Mouse (Mus musculus): Measurements from ENCODE around the gene Cabp7.
"Not testable (repeated sequence)": the region's sequence is repeated elsewhere in the genome, so short reads cannot be mapped to it uniquely, and the experiment has no call there.

The Cabp7 gene

GRCm38 (mm10) chr11:4747285-4747684, 707 bp upstream of the Cabp7 start:
- in situ Hi-C loops (cut with MseI, MboI), result no loop called here

GRCm38 (mm10) chr11:4745969-4746368, 609 bp downstream of the Cabp7 start:
- in situ Hi-C loops (cut with MseI, MboI), result no loop called here

DNA sequence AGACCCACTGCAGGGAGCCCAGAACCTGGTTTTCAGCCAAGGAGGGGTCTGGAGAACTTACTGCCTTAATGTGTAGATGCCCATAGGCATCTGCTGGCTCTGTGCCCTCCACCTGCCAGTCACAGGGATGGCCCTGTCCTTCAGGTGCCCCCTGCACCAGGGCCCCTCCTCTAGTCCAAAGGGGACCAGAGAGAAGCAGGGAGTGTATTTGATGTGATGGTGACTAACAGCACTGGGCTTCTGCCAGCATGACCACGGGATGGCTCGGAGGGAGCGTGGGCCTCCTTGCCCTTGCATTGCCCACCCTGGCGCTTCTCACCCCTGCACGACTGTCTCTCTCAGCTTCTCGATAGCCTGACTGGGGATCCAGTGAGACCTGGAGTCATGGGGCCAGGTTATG, 1.9 kb downstream of the Cabp7 start:
- in situ Hi-C loops (cut with MseI, MboI), result no loop called here

- in situ Hi-C loops (cut with MseI, MboI), result no loop called here
These were observed 5.8 kb downstream of the Cabp7 start for GRCm38 (mm10) chr11:4740785-4741184.

DNA sequence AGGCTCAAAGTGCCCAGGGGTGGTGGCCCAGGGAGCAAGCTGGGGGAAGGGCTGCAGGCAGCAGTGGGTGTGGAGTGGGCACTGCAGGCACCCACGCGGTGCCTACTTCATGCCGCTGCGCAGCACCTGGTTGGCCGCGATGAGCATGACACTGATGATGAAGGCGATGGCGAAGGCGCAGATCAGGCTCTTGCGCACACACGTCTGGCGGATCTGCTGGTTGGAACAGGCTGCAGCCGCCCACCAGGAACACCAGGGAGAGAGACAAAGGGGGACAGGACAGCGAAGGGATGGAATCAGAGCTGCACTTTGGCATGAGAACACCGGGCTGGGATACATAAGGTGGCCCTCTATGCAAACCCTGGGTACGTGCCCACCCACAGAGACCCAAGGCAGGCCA, 7.9 kb downstream of the Cabp7 start:
- in situ Hi-C loops (cut with MseI, MboI), result no loop called here

- in situ Hi-C loops (cut with MseI, MboI), result no loop called here
These were observed 8.9 kb downstream of the Cabp7 start for GRCm38 (mm10) chr11:4737682-4738081.

- in situ Hi-C loops (cut with MseI, MboI), result no loop called here
These were observed 10.2 kb downstream of the Cabp7 start for GRCm38 (mm10) chr11:4736355-4736754.

- in situ Hi-C loops (cut with MseI, MboI), result no loop called here
These were observed 12.4 kb downstream of the Cabp7 start for GRCm38 (mm10) chr11:4734179-4734578.

GRCm38 (mm10) chr11:4731781-4732180, 14.8 kb downstream of the Cabp7 start:
- in situ Hi-C loops (cut with MseI, MboI), result no loop called here

GRCm38 (mm10) chr11:4730913-4731312, 15.7 kb downstream of the Cabp7 start:
- in situ Hi-C loops (cut with MseI, MboI), result no loop called here

- in situ Hi-C loops (cut with MseI, MboI), result no loop called here
These were observed 16.5 kb downstream of the Cabp7 start for GRCm38 (mm10) chr11:4730096-4730495.

- in situ Hi-C loops (cut with MseI, MboI), result no loop called here
These were observed 17.0 kb downstream of the Cabp7 start for GRCm38 (mm10) chr11:4729603-4730002.

- in situ Hi-C loops (cut with MseI, MboI), result no loop called here
These were observed 24.9 kb downstream of the Cabp7 start for GRCm38 (mm10) chr11:4721728-4722127.

DNA sequence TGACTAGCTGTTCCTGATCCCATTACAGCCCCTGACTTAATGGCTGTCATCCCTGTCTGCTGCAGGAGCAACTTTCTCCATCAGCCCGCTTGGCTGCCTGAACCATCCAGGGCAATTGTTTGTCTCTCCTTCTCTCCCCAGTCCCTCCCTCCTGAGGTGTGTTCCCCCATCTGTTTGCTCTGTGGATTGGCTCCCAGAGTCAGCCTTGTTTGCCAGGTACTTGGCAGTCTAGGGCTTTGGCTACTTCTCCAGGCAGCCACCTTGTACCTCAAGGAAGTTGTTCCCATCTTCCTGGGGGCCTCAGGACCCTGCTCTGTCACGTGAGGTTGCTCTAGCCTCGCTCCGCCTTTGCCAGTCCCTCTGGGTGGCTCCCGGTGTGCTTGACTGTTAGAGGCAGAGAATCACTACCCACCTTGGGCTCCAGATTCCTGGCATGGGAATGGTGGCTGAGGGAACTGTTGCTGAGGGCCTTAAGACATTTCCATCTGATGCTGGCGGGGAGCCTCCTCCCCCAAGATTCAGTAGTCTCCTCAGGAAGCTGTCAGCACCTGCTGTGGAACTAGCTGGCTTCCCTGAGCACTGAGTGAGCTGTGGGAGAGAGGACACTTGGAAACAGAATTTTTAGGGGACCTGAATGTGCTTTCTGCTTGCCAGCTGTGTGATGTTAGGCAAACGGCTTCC, 25.5 kb downstream of the Cabp7 start:
- in situ Hi-C loops (cut with MseI, MboI), result no loop called here

DNA sequence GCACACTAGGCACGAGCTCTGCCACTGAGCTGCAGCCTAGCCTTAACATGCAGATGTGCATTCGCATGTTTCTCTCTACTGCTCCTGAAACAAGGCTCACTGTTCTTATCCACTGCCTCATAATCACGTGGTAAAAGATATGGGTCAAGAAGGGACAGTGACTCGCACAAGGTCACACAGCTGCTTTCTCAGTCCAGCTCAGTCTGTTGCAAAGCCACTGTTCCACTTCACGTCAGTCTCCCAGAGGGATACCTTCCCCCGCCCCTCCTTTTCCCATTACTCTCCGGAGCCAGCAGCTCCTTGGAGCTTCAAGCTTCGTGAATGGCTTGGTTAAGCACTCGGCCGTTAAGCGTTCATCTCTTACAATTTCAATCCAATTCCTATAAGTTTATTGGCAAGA, 26.2 kb downstream of the Cabp7 start:
- in situ Hi-C loops (cut with MseI, MboI), result no loop called here

- in situ Hi-C loops (cut with MseI, MboI), result no loop called here
These were observed 26.6 kb downstream of the Cabp7 start for GRCm38 (mm10) chr11:4719961-4720360.

GRCm38 (mm10) chr11:4718548-4718947, 28.0 kb downstream of the Cabp7 start:
- in situ Hi-C loops (cut with MseI, MboI), result no loop called here

DNA sequence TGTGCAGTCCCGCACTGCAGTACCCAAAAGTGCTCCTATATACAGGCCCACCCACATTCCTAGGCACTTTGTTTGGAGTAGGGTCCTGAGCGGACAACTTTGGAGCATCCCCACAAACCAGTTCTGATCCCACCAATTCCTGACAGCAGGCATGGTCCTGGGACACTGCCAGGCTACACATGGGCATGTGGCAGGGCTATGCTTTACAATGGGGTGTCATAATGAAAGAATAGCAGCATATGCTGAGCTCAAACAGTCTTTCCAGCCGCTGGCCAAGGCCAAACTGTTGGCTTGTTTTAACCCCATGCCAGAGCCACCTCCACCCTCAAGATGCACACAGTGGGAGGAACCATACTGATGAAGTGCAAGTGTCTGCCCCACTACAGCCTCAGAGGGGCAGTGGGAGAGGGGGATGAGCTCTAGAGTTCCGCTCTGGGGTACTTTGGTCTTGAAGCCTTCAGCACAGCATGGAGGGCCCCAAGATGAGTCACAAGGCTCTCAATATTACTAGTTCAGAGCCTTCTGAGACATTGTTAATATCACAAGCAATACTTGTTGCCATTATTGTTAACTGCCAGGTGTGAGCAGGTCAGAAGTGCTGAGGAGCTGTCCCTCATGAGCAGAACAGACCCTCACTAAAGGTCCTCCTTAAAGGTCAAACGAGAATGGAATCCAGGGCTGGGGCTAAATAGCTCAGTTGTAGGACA, 29.9 kb downstream of the Cabp7 start:
- in situ Hi-C loops (cut with MseI, MboI), result no loop called here

DNA sequence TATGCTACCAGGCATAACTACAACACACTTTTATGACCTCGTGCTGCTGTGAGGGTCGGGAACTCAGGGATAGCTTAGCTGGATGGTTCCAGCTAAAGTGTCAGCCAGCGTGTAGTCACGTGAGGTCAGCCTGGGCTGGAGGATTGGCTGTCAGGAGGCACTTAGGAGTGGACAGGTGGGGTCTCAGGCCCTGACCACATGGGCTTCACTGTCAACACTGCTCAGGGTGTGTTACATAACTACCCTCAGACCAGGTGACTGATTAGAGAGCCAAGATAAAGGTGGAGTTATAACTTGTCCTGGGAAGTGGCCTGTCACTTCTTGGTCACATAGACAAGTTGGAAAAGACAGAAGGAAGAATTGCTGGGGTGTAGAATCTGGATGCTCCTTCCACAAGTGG, 31.0 kb downstream of the Cabp7 start:
- in situ Hi-C loops (cut with MseI, MboI), result no loop called here

DNA sequence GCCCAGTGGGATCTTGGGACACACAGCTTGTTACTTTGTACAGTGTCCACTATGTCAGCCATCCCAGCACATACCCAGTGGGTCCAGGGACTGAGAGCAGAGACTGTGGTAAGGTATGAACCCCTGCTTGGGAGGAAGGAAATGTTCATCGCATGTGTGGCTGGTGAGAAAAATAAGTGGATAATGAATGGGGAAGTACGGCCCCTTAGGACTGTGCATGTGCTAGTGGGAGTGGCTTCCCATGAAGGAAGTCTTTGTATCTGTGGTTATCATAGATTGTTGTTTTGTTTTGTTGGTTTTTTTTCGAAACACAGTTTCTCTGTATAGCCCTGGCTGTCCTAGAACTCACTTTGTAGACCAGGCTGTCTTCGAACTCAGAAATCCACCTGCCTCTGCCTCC, 31.9 kb downstream of the Cabp7 start:
- in situ Hi-C loops (cut with MseI, MboI), result no loop called here

GRCm38 (mm10) chr11:4712822-4713221, 33.8 kb downstream of the Cabp7 start:
- in situ Hi-C loops (cut with MseI, MboI), result no loop called here

DNA sequence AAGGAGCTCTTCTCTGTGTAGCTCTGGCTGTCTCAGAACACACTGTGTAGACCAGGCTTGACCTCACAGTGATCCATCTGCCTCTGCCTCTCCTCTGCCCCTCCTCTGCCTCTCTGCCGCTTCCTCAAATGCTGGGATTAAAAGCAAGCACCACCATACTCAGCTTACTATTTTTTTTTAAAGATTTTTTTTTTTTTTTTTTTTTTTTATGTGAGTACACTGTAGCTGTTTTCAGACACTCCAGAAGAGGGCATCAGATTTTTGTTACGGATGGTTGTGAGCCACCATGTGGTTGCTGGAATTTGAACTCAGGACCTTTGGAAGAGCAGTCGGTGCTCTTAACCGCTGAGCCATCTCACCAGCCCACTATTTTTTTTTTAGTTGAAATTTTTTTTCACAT, 36.4 kb downstream of the Cabp7 start:
- in situ Hi-C loops (cut with MseI, MboI), result not testable (repeated sequence)

- in situ Hi-C loops (cut with MseI, MboI), result no loop called here
These were observed 41.4 kb downstream of the Cabp7 start for GRCm38 (mm10) chr11:4705178-4705577.

Data from mouse trophoblast stem cell (cell line).